Mouse (Mus musculus): Measurements from ENCODE around the gene Il20rb.

Il20rb gene

GRCm38 (mm10) chr9:100430911-100431310, 55.7 kb downstream of the Il20rb start:
- DNase-seq (ENCODE audit: low spot score), result no peak

GRCm38 (mm10) chr9:100419644-100420043, 66.9 kb downstream of the Il20rb start:
- DNase-seq (ENCODE audit: low spot score), result no peak

GRCm38 (mm10) chr9:100419103-100419502, 67.5 kb downstream of the Il20rb start:
- no peak for DNase-seq (ENCODE audit: low spot score)

- no peak for DNase-seq (ENCODE audit: low spot score)
Measured at GRCm38 (mm10) chr9:100416756-100417155, 69.8 kb downstream of the Il20rb start.

- no peak for DNase-seq (ENCODE audit: low spot score)
Measured at GRCm38 (mm10) chr9:100416299-100416698, 70.3 kb downstream of the Il20rb start.

GRCm38 (mm10) chr9:100415328-100415979, 71.1 kb downstream of the Il20rb start:
- DNase-seq (ENCODE audit: low spot score), result peak; percentile 20
